Mouse (Mus musculus): ENCODE measurements around the gene Ddr2. TPM values are rescaled to one million over a fixed set of nuclear protein-coding genes. Genes with fewer than 3 reads are reported as not detected.
A peak's percentile ranks its signal among the peaks of the same experiment; 100 is the strongest.

Gene Ddr2
- polyA plus RNA-seq, 1 experiment from 2014 or later = 91.8 TPM

DNA sequence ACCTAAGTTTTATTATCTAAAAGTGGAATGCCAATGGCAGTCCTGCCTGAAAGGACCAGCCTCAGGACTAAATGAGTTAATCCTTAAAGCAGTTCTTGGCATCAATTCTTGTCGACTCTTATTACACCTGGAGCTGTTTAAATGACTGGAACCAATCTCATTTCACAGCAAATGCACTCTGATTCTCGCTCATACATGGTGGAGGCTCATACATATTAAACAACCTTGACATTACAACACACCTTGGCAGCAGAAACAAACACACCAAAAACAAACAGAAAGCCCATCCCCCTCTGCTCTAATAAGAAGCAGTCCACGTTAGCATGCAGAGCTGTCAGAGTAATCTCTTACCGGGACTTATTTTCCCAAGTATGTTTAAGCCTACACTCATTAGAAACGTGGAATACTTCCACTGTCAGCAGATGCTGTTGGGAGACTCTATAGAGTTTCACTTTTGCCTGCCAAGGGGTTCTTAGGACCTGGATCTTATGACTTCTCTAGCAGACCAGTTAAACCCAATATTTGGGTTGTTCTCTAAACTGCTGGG lies 58.9 kb downstream of the Ddr2 start:
- H3K36me3 ChIP-seq = peaks cover 15% of the 10 kb centered on the region; the same call in 1 of the 2 replicates
- peak; percentile 14 for DNase-seq (ENCODE audit: low spot score)
- peaks cover 7% of the 10 kb centered on the region; the same call in 1 of the 2 replicates for H3K4me1 ChIP-seq
- no peaks in the 10 kb centered on the region for H3K27me3 ChIP-seq (ENCODE audit: low read depth, poor library complexity, severe bottlenecking)
- no peak overlapping the region for H3K27ac ChIP-seq
- no peaks in the 10 kb centered on the region for H3K9me3 ChIP-seq (replicated peaks)
- H3K4me3 ChIP-seq = no peak overlapping the region
- 79% methylated on average over 5 of the region's 5 CpGs for WGBS

DNA sequence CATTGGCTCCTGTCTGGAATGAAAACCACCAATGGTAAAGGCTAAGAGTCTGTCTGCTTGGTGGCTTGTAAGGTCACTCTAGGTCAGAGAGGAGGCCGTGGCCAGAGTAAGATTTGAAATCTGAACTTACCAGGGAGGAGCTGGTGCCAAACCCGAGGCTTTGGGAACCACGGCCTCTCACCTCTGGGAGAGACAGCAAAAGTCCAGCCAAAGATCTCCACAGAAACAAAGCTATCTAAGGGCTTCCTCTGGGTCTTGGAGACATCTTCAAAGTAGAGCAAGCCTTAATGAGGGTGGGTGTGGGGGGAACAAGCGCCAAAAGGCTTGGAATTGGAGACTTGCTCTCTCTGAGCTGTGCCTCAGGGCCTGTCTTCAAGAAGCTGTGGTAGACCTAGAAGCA lies 62.1 kb downstream of the Ddr2 start:
- H3K4me3 ChIP-seq = no peak overlapping the region
- H3K9me3 ChIP-seq (replicated peaks) = no peaks in the 10 kb centered on the region
- no peaks in the 10 kb centered on the region for H3K27me3 ChIP-seq (ENCODE audit: low read depth, poor library complexity, severe bottlenecking)
- DNase-seq (ENCODE audit: low spot score) = peak; percentile 3
- H3K27ac ChIP-seq = no peak overlapping the region
- H3K36me3 ChIP-seq = peaks cover 14% of the 10 kb centered on the region; the same call in 1 of the 2 replicates
- 73% methylated on average over 4 of the region's 4 CpGs for WGBS
- peaks cover 7% of the 10 kb centered on the region; the same call in 1 of the 2 replicates for H3K4me1 ChIP-seq

DNA sequence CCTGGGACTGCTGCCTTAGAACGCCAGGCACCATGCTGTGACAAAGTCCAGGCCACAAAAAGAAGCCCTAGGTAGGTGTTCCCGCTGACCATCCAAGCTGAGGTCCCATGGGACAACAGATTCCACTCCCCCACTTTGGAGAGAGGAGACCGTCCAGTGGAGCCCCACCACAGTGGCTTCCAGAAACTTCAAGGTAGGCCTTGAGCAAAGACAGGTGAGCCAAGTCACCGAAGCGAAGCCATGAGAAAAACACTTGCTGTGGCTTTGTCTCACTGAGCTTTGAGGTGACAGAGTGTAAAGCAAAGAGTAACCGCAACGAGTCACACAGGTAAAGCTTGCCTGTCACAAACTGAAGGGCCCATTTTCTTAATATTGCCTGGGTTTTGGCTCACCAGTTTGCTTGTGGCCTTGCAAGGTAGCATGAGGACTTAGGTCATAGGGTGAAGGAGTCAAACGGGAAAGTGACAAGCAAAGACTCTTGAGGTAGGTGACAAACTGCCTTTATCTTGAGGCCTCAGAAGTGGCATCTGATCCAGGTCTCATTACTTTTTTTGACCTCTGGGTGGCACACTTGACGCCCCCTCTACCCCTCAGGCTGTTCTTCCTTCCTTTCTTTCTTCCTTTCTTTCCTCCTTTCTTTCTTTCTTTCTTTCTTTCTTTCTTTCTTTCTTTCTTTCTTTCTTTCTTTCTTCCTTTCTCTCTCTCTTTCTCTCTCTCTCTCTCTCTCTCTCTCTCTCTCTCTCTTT lies 65.7 kb downstream of the Ddr2 start:
- Histone ChIP-seq H3K27me3 (ENCODE audit: low read depth, poor library complexity, severe bottlenecking) (no peaks in the 10 kb centered on the region), H3K4me3 (no peak overlapping the region), H3K4me1 (no peaks in the 10 kb centered on the region), H3K36me3 (peaks cover 14% of the 10 kb centered on the region; the same call in 1 of the 2 replicates), H3K9me3 (replicated peaks) (no peaks in the 10 kb centered on the region), H3K27ac (no peak overlapping the region)
- 79% methylated on average over 9 of the region's 9 CpGs for WGBS
- no peak for DNase-seq (ENCODE audit: low spot score)

DNA sequence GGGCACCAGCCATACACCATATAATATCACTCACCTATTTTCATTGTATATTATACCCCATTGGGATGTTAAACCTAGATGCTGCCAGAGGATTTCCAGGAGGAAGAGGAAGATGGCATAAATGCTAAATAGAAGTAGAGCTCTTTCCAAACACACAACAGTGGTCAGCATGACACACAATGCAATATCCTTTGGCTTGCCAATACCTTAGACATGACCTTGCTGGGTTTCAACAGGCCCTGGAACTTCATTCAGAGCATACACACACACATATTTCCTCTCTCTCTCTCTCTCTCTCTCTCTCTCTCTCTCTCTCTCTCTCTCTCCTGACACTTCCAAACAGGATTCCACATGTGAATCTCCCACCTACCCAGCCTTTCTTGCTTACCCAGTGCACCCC lies 66.8 kb downstream of the Ddr2 start:
- DNase-seq (ENCODE audit: low spot score) = no peak
- Histone ChIP-seq H3K9me3 (replicated peaks) (no peaks in the 10 kb centered on the region), H3K27me3 (ENCODE audit: low read depth, poor library complexity, severe bottlenecking) (no peaks in the 10 kb centered on the region), H3K27ac (no peak overlapping the region), H3K4me3 (no peak overlapping the region), H3K36me3 (peaks cover 14% of the 10 kb centered on the region; the same call in 1 of the 2 replicates), H3K4me1 (no peaks in the 10 kb centered on the region)

DNA sequence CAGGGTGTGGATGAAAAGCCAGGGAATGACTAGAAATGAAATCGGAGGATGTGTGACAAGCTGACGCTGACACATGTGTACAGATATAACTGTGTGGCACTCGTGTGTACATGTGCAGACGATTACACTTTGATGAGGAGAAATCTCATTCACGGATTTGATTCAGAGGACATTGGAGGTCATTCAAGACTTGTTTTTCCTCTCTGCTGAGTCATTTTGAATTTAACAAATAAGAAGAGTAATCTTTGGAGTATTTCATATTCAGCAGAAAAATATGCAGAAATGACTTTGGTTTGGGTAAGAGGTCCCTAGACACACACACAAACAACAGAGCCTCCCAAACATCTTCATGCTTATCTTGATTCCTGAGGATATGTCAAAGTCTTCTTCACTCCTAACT lies 67.6 kb downstream of the Ddr2 start:
- Histone ChIP-seq H3K36me3 (0 out of 2 replicates have a peak, but pooled peaks cover 7% of the 10 kb centered on the region), H3K4me3 (no peak overlapping the region), H3K27me3 (ENCODE audit: low read depth, poor library complexity, severe bottlenecking) (no peaks in the 10 kb centered on the region), H3K27ac (no peak overlapping the region), H3K4me1 (no peaks in the 10 kb centered on the region), H3K9me3 (replicated peaks) (no peaks in the 10 kb centered on the region)
- DNase-seq (ENCODE audit: low spot score) = no peak
- WGBS = 91% methylated on average over 5 of the region's 5 CpGs

- H3K4me3 ChIP-seq = no peak overlapping the region
- H3K36me3 ChIP-seq = peaks cover 7% of the 10 kb centered on the region
- no peaks in the 10 kb centered on the region for H3K27me3 ChIP-seq (ENCODE audit: low read depth, poor library complexity, severe bottlenecking)
- DNase-seq (ENCODE audit: low spot score) = no peak
- no peak overlapping the region for H3K27ac ChIP-seq
- no peaks in the 10 kb centered on the region for H3K9me3 ChIP-seq (replicated peaks)
- H3K4me1 ChIP-seq = no peaks in the 10 kb centered on the region
- WGBS = 72% methylated on average over 4 of the region's 4 CpGs
These were observed 71.2 kb downstream of the Ddr2 start for GRCm38 (mm10) chr1:170039402-170039801.

DNA sequence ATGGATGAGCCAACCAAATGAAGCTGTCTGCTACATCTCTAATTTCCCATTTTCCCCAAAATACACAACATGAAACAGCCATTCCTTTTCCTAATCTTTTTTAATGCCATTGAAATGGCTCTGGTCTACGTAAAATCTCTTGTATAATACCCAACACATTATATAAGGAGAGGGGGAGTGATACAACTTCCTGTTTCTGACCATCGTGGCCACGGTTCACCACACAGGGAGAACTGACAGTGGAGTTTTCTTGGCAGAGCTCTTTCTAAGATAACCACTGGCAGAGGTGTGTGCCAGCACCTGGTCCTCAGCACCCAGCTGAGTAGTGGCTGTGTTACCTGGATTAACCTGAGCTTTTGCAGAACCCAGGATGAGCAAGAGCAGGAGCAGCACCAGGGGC lies 75.0 kb downstream of the Ddr2 start:
- no peaks in the 10 kb centered on the region for H3K9me3 ChIP-seq (replicated peaks)
- peaks cover 8% of the 10 kb centered on the region for H3K36me3 ChIP-seq
- no peak for DNase-seq (ENCODE audit: low spot score)
- H3K27ac ChIP-seq = no peak overlapping the region
- H3K4me3 ChIP-seq = no peak overlapping the region
- no peaks in the 10 kb centered on the region for H3K4me1 ChIP-seq
- no peaks in the 10 kb centered on the region for H3K27me3 ChIP-seq (ENCODE audit: low read depth, poor library complexity, severe bottlenecking)
- 91% methylated on average over 3 of the region's 3 CpGs for WGBS

DNA sequence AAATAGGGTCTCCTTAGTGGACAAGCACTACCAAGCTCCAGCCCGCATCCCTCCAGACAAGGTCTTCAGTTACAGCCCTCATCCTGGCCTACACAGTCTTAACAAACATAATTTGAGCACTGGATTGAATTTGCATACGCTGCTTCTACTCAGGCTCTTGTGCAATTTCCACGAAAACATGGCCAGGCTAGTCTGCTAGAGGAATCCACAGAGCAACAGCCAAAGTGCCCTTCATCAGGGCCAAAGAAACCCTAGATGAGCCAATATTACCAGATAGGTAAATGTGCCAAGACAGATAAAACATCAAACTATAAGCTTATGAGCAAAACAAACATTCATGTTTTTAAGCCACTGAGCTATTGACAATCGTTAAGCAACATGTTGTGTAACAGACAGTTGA lies 75.6 kb downstream of the Ddr2 start:
- Histone ChIP-seq H3K9me3 (replicated peaks) (no peaks in the 10 kb centered on the region), H3K36me3 (peaks cover 14% of the 10 kb centered on the region), H3K4me1 (no peaks in the 10 kb centered on the region), H3K27me3 (ENCODE audit: low read depth, poor library complexity, severe bottlenecking) (no peaks in the 10 kb centered on the region), H3K4me3 (no peak overlapping the region), H3K27ac (no peak overlapping the region)
- WGBS = 96% methylated on average over 4 of the region's 4 CpGs
- no peak for DNase-seq (ENCODE audit: low spot score)

DNA sequence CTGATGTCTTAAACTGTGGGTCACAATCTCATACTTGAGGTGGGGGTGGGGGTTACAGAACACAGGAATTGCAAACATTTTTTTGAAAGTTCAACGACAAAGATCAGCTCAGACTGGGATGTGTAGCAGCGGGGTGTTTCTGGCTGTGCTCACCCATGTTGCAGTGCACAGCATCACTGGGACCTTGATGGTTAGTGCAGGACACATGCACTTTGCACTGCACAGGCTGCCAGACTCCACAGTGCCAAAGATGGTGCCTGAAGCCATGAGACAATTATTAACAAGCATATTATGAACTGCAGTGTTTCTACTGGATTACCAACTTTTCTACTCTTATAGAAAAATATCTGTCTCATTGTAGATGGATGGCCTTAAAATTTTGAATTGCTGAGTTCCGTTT lies 78.9 kb downstream of the Ddr2 start:
- DNase-seq (ENCODE audit: low spot score) = no peak
- Histone ChIP-seq H3K4me3 (no peak overlapping the region), H3K27me3 (ENCODE audit: low read depth, poor library complexity, severe bottlenecking) (no peaks in the 10 kb centered on the region), H3K4me1 (no peaks in the 10 kb centered on the region), H3K27ac (no peak overlapping the region), H3K36me3 (peaks cover 33% of the 10 kb centered on the region), H3K9me3 (replicated peaks) (no peaks in the 10 kb centered on the region)
- 84% methylated on average over 3 of the region's 3 CpGs for WGBS

GRCm38 (mm10) chr1:170014784-170015183 lies 95.8 kb downstream of the Ddr2 start:
- H3K27ac ChIP-seq = no peak overlapping the region
- H3K27me3 ChIP-seq (ENCODE audit: low read depth, poor library complexity, severe bottlenecking) = no peaks in the 10 kb centered on the region
- WGBS = 100% methylated on average over 3 of the region's 3 CpGs
- no peak for DNase-seq (ENCODE audit: low spot score)
- H3K36me3 ChIP-seq = peaks cover 75% of the 10 kb centered on the region
- peaks cover 22% of the 10 kb centered on the region for H3K9me3 ChIP-seq (replicated peaks)
- no peaks in the 10 kb centered on the region for H3K4me1 ChIP-seq
- H3K4me3 ChIP-seq = no peak overlapping the region

- Histone ChIP-seq H3K4me1 (no peaks in the 10 kb centered on the region), H3K4me3 (no peak overlapping the region), H3K27ac (no peak overlapping the region), H3K9me3 (replicated peaks) (no peaks in the 10 kb centered on the region), H3K27me3 (ENCODE audit: low read depth, poor library complexity, severe bottlenecking) (no peaks in the 10 kb centered on the region), H3K36me3 (peaks cover 45% of the 10 kb centered on the region)
- WGBS = 95% methylated on average over 15 of the region's 15 CpGs
- no peak for DNase-seq (ENCODE audit: low spot score)
These were observed 99.7 kb downstream of the Ddr2 start for GRCm38 (mm10) chr1:170010716-170011505.

DNA sequence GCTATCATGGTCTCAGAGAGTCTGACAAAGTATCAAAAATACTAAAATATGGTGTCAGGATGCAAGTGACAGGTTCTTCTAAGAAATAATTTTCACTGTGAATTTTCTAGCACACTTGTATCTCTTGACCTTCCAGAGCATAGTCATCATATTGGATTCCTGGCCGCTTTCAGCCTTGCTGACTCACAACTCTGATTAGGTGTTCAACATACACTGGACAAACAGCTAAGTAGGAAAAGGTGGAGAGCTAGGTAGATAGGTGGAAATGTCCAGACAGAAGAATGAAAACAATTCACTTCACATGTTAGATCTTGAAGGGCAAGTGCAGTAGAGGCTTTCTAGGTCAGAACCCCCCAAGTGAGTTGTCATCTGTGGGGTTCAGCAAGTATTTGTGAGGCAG lies 101.3 kb downstream of the Ddr2 start:
- Histone ChIP-seq H3K27ac (no peak overlapping the region), H3K27me3 (ENCODE audit: low read depth, poor library complexity, severe bottlenecking) (no peaks in the 10 kb centered on the region), H3K4me3 (no peak overlapping the region), H3K4me1 (no peaks in the 10 kb centered on the region), H3K36me3 (peaks cover 47% of the 10 kb centered on the region), H3K9me3 (replicated peaks) (no peaks in the 10 kb centered on the region)
- 96% methylated on average over 1 of the region's 1 CpGs for WGBS
- DNase-seq (ENCODE audit: low spot score) = no peak
